Mouse (Mus musculus) heart, postnatal 25 days (tissue): ENCODE data around the gene Gale. TPM values are rescaled to one million over a fixed set of nuclear protein-coding genes. Genes with fewer than 3 reads are reported as not detected.

Experiments used
- DNase-seq: peaks from one replicate; pipeline ENCODE4 v3.0.0; 2022; ENCODE audit warnings: low spot score
- intact Hi-C: fragments of 180-260 bp; cut with DNase I; formaldehyde crosslinking; loops from one replicate; pipeline ENCODE4 v1.15.1; 2025
- total RNA-seq, 2 experiments: library from RNA; stranded (reverse); gene quantifications; 2 replicates each; pipeline ENCODE4 v1.2.3; 2021

The Gale gene
- 1 to 10 TPM; 1.8 to 2.5 TPM for total RNA-seq

GRCm38 (mm10) chr4:135963457-135964193, at the start of gene Gale:
Gene Gale (plus strand): TSS chr4:135963727.
- intact Hi-C loops, result loop anchor here (5.0 kb wide), 1 partner anchor 89 kb away; the partner anchor contains the start of gene Rpl11
- peak; percentile 89 for DNase-seq

DNA sequence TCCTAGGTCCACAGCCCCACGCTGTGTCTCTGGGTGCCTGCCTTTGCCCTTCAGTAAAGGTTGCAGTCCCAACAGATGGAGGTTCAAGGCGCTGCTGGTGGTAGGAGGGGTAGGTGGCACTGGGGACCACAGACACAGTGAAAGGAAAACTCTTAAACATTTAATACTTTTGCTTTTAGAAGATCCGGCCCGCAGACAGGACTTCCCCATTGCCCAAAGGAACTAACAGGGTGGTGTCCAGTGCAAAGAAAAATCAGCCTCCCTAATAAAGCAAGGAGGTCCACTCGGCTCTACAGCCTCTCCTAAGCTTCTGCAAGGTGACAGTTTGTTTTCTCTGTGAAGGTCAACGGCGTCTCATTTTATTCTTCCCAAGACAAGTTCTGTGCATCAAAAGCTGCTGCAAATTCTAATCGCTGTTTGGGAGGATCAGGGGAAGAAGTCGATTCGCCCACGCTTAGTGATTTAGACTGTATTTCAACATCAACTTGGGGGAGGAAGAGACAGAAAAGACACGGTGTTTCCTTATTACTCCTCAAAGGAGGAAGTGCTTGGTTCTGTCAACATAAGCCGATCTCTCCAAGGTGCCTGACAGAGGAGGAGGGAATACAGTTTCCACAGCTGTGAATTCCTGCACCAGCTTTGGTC, 44.8 kb upstream of the Gale start:
- intact Hi-C loops, result no loop called here
- DNase-seq, result no peak

GRCm38 (mm10) chr4:135919280-135919639, 44.3 kb upstream of the Gale start:
- intact Hi-C loops, result no loop called here
- no peak for DNase-seq

- intact Hi-C loops, result loop anchor here (1.0 to 10.0 kb wide), 3 partner anchors 22 to 216 kb away; no protein-coding TSS in a partner anchor
- DNase-seq, result peak; percentile 90
These were observed 43.0 kb upstream of the Gale start, which contains the start of gene Fuca1 for GRCm38 (mm10) chr4:135920304-135921241. Gene Fuca1 (plus strand): TSS chr4:135920735.

DNA sequence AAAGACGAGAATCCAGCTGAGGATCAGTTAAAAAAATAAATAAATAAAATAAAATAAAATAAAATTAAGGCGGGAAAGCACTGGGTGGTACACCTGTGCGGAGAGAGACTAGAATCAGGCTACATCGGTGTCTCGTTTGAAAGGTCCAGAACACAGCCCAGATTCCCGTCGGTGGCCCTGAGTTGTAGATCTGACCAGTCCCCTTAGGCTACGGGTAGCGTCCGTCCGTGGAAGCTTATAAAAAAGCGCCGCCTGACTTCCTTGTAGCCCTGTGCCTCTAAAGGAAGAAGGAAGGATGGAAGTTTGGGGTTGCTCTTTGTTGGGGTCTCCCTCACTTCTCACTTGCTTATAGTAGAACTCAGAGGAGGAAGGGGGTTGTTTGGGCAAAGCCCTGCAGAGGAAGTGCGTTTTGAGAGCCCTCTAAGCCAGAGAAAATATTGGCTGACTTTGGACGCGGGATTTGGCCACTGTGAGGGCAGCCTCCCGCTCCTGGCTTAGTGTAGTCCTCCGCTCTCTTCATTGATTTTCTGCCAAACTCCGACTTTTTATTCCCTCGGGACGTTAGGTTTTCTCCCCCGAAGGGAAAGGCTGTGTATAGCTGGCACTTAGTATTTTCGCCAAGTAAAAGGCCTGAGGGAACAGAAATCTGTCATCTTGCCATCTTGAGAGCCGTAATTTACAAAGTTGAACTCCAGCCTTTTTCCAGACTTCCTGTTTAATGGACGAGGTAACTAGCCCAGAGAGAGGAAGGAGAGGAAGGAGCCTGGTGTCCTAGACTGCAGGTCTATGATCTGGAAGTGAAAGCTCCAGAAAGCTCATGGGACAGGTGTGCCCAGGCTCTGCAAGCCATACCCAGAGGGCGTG, 42.0 kb upstream of the Gale start:
- intact Hi-C loops, result loop anchor here (2.0 to 10.0 kb wide), 2 partner anchors 21 to 217 kb away; no protein-coding TSS in a partner anchor
- no peak for DNase-seq

DNA sequence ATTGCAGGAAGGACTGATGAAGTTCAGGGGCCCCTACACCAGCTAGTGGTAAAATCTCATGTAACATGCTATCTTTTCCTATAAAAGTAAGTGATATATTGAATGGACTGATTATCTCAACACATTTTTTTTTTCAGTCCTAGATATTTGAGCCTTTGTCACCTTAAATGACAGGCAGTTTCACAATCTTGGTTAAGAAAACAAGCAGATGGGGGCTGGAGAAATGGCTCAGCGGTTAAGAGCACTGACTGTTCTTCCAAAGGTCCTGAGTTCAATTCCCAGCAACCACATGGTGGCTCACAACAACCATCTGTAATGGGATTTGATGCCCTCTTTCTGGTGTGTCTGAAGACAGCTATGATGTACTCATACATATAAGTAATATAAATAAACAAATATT, 41.3 kb upstream of the Gale start:
- intact Hi-C loops, result loop anchor here (10.0 kb wide), 1 partner anchor 217 kb away; no protein-coding TSS in a partner anchor
- DNase-seq, result no peak

DNA sequence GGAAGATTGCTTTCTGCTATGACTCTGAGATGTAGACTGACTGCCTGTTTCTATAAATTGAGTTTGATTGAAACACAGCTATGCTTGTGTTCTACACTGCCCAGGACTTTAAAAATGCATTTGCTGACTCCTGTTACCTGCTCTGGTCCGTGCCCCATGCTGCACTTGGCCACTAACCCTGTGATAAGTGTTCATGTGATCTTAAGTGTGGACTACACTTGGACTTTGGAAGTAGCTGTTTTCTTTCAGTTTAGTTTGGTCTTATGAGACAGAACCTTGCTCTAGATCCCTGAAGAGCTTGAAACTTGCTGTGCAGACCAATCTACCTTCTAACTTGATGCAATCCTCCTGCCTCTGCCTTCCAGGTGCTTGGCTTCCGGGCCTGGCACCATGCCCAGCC, 39.1 kb upstream of the Gale start:
- DNase-seq, result no peak
- intact Hi-C loops, result loop anchor here (10.0 kb wide), 1 partner anchor 220 kb away; no protein-coding TSS in a partner anchor

DNA sequence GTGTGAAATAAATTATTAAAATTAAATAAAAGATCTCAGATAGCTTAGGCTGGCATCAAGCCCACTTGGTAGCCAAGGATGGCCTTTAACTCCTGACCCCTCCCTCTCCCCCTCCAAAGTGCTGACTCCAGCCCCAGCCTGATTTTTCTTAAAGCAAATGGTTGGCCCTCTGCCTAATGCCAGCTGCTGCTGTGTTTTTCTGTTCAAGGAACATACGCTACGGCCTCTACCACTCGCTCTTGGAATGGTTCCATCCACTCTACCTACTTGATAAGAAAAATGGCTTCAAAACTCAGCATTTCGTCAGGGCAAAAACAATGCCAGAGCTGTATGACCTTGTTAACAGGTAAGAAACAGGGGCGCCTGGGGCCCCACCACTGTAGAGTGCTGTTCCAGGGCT, 38.2 kb upstream of the Gale start:
- intact Hi-C loops, result loop anchor here (10.0 kb wide), 1 partner anchor 221 kb away; no protein-coding TSS in a partner anchor
- no peak for DNase-seq

DNA sequence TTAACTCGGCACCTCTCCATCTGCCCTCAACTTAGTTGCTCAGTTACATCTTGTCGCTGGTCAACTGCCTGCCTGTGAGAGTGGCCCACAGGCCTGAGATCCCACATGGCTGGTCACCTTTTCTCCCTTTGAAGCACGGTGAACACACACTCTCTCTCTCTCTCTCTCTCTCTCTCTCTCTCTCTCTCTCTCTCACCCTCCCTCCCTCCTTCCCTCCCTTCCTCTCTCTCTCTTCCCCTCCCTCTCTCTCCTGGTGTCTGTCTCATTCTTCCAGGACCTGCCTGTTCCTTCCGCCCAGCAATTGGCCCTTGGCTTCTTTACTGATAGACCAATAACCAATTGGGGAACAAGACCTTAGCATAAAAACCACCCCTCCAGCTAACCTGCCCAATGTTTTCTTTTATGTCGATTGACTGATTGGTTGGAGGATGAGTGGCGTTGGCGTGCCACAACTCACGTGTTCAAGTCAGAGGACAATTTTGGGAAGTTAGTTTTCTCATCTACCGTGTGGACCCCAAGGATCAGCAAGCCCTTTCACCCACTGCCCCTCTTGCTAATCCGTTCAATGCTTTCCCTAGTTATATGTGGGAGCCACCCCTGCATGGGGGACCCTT, 37.2 kb upstream of the Gale start:
- intact Hi-C loops, result loop anchor here (10.0 kb wide), 1 partner anchor 222 kb away; no protein-coding TSS in a partner anchor
- no peak for DNase-seq

DNA sequence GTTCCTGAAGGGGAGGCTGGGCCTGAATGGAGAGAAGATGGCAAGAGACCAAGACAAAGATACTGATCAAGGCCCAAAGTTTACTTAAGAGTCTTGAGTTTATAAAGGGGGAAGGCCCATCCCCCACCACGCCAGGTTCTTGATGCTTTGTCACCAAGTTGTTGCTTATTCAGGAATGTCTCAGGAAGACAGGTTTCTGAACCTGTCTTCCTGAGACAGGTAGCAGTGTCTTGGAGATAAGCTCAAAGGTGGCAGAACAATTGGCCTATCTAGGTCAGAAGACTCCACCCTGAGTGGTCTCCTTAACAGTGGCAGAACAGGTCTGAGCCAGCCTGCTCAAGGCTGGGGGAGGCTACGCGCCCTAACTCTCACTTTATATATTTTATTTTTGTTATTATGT, 36.7 kb upstream of the Gale start:
- intact Hi-C loops, result loop anchor here (10.0 kb wide), 1 partner anchor 222 kb away; no protein-coding TSS in a partner anchor
- DNase-seq, result no peak

DNA sequence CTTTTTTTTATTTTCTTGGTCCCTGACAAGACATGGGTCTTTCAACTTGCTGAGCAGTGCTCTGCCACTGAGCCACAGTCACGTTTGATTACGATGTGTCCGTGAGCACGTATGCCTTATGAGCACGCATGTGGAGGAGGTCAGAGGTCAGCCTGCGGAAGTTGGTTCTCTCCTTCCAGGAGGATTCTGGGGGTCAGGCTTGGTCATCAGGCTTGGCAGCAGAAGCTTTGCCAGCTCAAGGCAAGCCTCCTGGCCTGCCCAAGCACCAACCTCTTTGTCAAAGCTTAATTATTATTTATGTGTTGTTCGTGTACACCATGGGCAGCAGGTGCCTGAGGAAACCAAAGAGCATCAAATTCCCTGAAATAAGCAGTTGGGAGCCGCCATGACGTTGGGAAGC, 35.2 kb upstream of the Gale start:
- no peak for DNase-seq
- intact Hi-C loops, result loop anchor here (10.0 kb wide), 1 partner anchor 224 kb away; no protein-coding TSS in a partner anchor

- intact Hi-C loops, result loop anchor here (10.0 kb wide), 1 partner anchor 225 kb away; no protein-coding TSS in a partner anchor
- no peak for DNase-seq
These were observed 34.1 kb upstream of the Gale start for GRCm38 (mm10) chr4:135929405-135929804.

DNA sequence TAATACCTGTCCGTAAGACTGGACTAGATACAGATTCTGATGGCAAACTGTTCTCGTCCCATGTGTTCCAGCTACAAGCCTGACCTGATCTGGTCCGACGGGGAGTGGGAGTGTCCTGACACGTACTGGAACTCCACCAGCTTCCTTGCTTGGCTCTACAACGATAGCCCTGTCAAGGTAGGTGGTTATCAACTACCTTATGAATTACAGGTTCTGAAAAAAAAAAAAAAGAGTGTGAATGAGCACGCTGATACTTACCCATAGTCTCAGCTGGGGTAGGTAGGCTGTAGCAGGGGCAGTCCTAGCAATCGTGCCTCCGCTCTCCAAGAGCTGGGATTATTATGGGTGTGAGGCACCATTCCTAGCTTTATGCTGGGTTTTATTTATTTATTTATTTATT, 33.7 kb upstream of the Gale start:
- DNase-seq, result no peak
- intact Hi-C loops, result loop anchor here (5.0 to 10.0 kb wide), 2 partner anchors 128 to 225 kb away; no protein-coding TSS in a partner anchor

DNA sequence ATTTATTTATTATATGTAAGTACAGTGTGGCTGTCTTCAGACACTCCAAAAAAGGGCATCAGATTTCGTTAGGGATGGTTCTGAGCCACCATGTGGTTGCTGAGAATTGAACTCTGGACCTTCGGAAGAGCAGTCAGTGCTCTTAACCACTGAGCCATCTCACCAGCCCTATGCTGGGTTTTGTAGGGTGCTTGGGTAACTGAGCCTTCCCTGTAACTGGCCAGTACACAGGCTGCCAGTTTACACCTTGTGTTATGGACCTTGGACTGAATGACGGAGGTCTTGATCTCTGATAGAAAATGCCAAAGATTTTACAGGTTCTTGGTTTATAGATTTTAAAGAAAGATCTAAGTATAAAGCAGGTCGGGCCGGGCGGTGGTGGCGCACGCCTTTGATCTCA, 33.3 kb upstream of the Gale start:
- no peak for DNase-seq
- intact Hi-C loops, result loop anchor here (5.0 kb wide), 1 partner anchor 128 kb away; no protein-coding TSS in a partner anchor

DNA sequence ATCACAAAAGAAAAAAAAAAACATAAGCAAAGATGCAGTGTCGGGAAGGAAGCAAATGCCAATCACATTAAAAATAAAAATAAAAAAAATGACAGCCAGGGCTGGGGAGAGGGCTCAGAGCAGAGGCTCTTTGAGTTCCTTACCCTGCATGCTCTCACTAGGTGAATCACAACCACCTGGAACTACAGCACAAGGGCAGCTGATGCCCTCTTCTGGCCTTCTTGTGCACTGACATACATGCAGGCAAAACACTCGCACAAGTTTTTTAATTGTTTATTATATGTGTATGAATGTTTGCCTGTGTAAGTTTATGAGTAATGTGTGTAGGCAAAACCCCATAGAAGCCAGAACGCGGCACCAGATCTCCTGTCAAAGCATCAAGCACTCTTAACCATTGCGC, 31.7 kb upstream of the Gale start:
- no peak for DNase-seq
- intact Hi-C loops, result loop anchor here (2.0 to 5.0 kb wide), 2 partner anchors 41 to 130 kb away; no protein-coding TSS in a partner anchor

DNA sequence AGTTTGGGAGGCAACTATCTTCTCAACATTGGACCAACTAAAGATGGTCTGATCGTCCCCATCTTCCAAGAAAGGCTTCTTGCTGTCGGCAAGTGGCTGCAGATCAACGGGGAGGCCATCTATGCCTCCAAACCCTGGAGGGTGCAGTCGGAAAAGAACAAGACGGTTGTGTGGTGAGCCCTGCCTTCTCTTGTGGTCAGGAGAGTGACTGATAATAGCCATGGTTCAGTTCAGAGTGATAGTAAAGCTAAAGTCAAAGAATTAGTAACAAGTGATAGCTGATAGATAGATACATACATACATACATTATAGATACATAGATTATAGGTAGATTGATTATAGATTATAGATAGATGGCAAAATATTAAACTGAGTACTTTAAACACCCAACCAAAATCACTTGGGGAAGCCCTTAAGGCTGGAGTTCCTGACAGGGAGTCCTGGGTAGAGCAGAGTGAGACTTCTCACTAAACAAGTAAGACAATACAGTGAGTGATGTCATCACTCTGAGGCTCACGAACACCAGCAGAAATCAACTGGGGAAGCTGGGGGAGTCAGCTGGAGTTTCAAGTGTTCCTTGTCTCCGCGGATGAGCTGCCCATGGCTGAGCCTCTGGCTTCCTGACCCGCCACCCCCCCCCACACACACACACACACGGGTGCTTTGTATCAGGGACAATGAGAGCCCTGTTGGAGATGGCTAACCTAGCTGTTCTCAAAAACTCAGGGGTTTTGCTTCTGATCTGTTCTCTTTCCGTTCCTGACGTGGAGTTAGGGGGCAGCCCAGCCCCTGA, 28.6 kb upstream of the Gale start:
- no peak for DNase-seq
- intact Hi-C loops, result loop anchor here (5.0 kb wide), 1 partner anchor 133 kb away; no protein-coding TSS in a partner anchor

DNA sequence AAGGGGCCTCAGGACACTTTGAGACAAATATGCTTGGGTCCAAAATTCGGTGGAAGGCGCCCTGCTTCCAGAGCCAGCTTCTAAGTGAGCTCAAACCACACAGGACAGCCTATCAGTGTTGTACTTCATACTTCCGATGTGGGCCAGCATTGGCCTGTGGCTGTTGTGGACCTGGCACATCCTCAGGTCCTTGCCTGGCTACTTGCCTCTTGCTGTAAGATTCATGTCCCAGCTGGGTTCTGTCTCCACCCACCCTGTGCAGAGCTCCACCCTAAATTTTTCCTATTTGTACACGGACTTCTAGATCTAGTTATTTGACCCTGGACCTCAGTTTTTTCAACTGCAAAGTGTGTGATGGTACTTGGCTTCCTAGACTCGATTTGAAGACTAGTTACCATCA, 28.0 kb upstream of the Gale start:
- DNase-seq, result peak; percentile 44
- intact Hi-C loops, result no loop called here
